Mouse (Mus musculus): ENCODE measurements at regions not wholly inside any gene's neighbourhood (a gene's known extent, or its start where the extent isn't known, plus 50 kb on each side); places are given as distances from the start of the nearest gene placed in this dataset.

GRCm38 (mm10) chr2:34026566-34027360, 139.0 kb upstream of the Mvb12b start:
- H3K4me3 ChIP-seq (replicated peaks; ENCODE audit: low read length), result no peak overlapping the region
- no peaks in the 10 kb centered on the region for H3K9me3 ChIP-seq (ENCODE audit: control insufficient read depth, low read length)
- H3K27ac ChIP-seq (replicated peaks; ENCODE audit: low read depth, low read length), result no peak overlapping the region; the same call in 1 of the 2 replicates
- TF ChIP-seq POLR2A (IDR thresholded peaks at IDR 0.05; ENCODE audit: borderline replicate concordance, extremely low read depth, insufficient read depth, insufficient read length), result no peak
- no peak overlapping the region for H3K9ac ChIP-seq (ENCODE audit: low read depth, low read length, severe bottlenecking)
- 76% methylated on average over 16 of the region's 16 CpGs for WGBS
- DNase-seq (ENCODE audit: low spot score), result no peak
- no peak for ATAC-seq (ENCODE audit: low FRiP score, low read depth)
- H3K27me3 ChIP-seq (ENCODE audit: control insufficient read depth, insufficient read depth, low read length), result no peaks in the 10 kb centered on the region
- H3K4me2 ChIP-seq (replicated peaks; ENCODE audit: low read depth, low read length, severe bottlenecking), result no peak overlapping the region
- H3K4me1 ChIP-seq (ENCODE audit: control insufficient read depth, insufficient read depth, low read length), result peaks cover 23% of the 10 kb centered on the region
- H3K36me3 ChIP-seq (ENCODE audit: control insufficient read depth, insufficient read depth, low read length), result no peaks in the 10 kb centered on the region

- H3K9ac ChIP-seq (ENCODE audit: low read depth, low read length, severe bottlenecking), result no peak overlapping the region
- H3K4me2 ChIP-seq (replicated peaks; ENCODE audit: low read depth, low read length, severe bottlenecking), result no peak overlapping the region
- H3K27me3 ChIP-seq (ENCODE audit: control insufficient read depth, insufficient read depth, low read length), result no peaks in the 10 kb centered on the region
- TF ChIP-seq POLR2A (IDR thresholded peaks at IDR 0.05; ENCODE audit: borderline replicate concordance, extremely low read depth, insufficient read depth, insufficient read length), result no peak
- DNase-seq (ENCODE audit: low spot score), result no peak
- peaks cover 15% of the 10 kb centered on the region for H3K4me1 ChIP-seq (ENCODE audit: control insufficient read depth, insufficient read depth, low read length)
- H3K27ac ChIP-seq (replicated peaks; ENCODE audit: low read depth, low read length), result no peak overlapping the region
- H3K9me3 ChIP-seq (ENCODE audit: control insufficient read depth, low read length), result no peaks in the 10 kb centered on the region
- WGBS, result 62% methylated on average over 10 of the region's 10 CpGs
- H3K4me3 ChIP-seq (replicated peaks; ENCODE audit: low read length), result no peak overlapping the region
- no peaks in the 10 kb centered on the region for H3K36me3 ChIP-seq (ENCODE audit: control insufficient read depth, insufficient read depth, low read length)
- ATAC-seq (ENCODE audit: low FRiP score, low read depth), result no peak
Measured at GRCm38 (mm10) chr2:34025715-34026360, 138.1 kb upstream of the Mvb12b start.

GRCm38 (mm10) chr2:34017142-34017453, 129.4 kb upstream of the Mvb12b start:
- H3K9ac ChIP-seq (ENCODE audit: low read depth, low read length, severe bottlenecking), result no peak overlapping the region
- no peak overlapping the region for H3K4me2 ChIP-seq (replicated peaks; ENCODE audit: low read depth, low read length, severe bottlenecking)
- no peaks in the 10 kb centered on the region for H3K36me3 ChIP-seq (ENCODE audit: control insufficient read depth, insufficient read depth, low read length)
- no peaks in the 10 kb centered on the region for H3K27me3 ChIP-seq (ENCODE audit: control insufficient read depth, insufficient read depth, low read length)
- H3K4me3 ChIP-seq (replicated peaks; ENCODE audit: low read length), result no peak overlapping the region
- DNase-seq (ENCODE audit: low spot score) (no peak), ATAC-seq (ENCODE audit: low FRiP score, low read depth) (no peak)
- peaks cover 8% of the 10 kb centered on the region; the same call in 1 of the 2 replicates for H3K4me1 ChIP-seq (ENCODE audit: control insufficient read depth, insufficient read depth, low read length)
- 71% methylated on average over 5 of the region's 5 CpGs for WGBS
- TF ChIP-seq POLR2A (IDR thresholded peaks at IDR 0.05; ENCODE audit: borderline replicate concordance, extremely low read depth, insufficient read depth, insufficient read length), result no peak
- no peaks in the 10 kb centered on the region for H3K9me3 ChIP-seq (ENCODE audit: control insufficient read depth, low read length)
- no peak overlapping the region for H3K27ac ChIP-seq (replicated peaks; ENCODE audit: low read depth, low read length)

- Histone ChIP-seq H3K4me3 (replicated peaks; ENCODE audit: low read length) (no peak overlapping the region), H3K36me3 (ENCODE audit: control insufficient read depth, insufficient read depth, low read length) (no peaks in the 10 kb centered on the region), H3K9ac (ENCODE audit: low read depth, low read length, severe bottlenecking) (no peak overlapping the region), H3K9me3 (ENCODE audit: control insufficient read depth, low read length) (no peaks in the 10 kb centered on the region), H3K27me3 (ENCODE audit: control insufficient read depth, insufficient read depth, low read length) (no peaks in the 10 kb centered on the region), H3K4me1 (ENCODE audit: control insufficient read depth, insufficient read depth, low read length) (peaks cover 8% of the 10 kb centered on the region; the same call in 1 of the 2 replicates), H3K4me2 (replicated peaks; ENCODE audit: low read depth, low read length, severe bottlenecking) (no peak overlapping the region), H3K27ac (replicated peaks; ENCODE audit: low read depth, low read length) (no peak overlapping the region)
- no peak for ATAC-seq (ENCODE audit: low FRiP score, low read depth)
- no peak for TF ChIP-seq POLR2A (IDR thresholded peaks at IDR 0.05; ENCODE audit: borderline replicate concordance, extremely low read depth, insufficient read depth, insufficient read length)
- WGBS, result 41% methylated on average over 19 of the region's 20 CpGs
- DNase-seq (ENCODE audit: low spot score), result no peak
Measured at GRCm38 (mm10) chr2:34016350-34017141, 128.8 kb upstream of the Mvb12b start.

- DNase-seq (ENCODE audit: low spot score) (no peak), ATAC-seq (ENCODE audit: low FRiP score, low read depth) (no peak)
- 82% methylated on average over 7 of the region's 7 CpGs for WGBS
- Histone ChIP-seq H3K9me3 (ENCODE audit: control insufficient read depth, low read length) (no peaks in the 10 kb centered on the region), H3K9ac (ENCODE audit: low read depth, low read length, severe bottlenecking) (no peak overlapping the region), H3K27me3 (ENCODE audit: control insufficient read depth, insufficient read depth, low read length) (no peaks in the 10 kb centered on the region), H3K36me3 (ENCODE audit: control insufficient read depth, insufficient read depth, low read length) (no peaks in the 10 kb centered on the region), H3K4me2 (replicated peaks; ENCODE audit: low read depth, low read length, severe bottlenecking) (no peak overlapping the region), H3K27ac (replicated peaks; ENCODE audit: low read depth, low read length) (peak overlapping the region; percentile 39), H3K4me3 (replicated peaks; ENCODE audit: low read length) (no peak overlapping the region), H3K4me1 (ENCODE audit: control insufficient read depth, insufficient read depth, low read length) (peaks cover 8% of the 10 kb centered on the region; the same call in 1 of the 2 replicates)
- TF ChIP-seq POLR2A (IDR thresholded peaks at IDR 0.05; ENCODE audit: borderline replicate concordance, extremely low read depth, insufficient read depth, insufficient read length), result no peak
Measured at GRCm38 (mm10) chr2:34015640-34015995, 127.9 kb upstream of the Mvb12b start.
